Mouse (Mus musculus) ES-E14 (cell line): ENCODE measurements around the gene Nek2. TPM values are rescaled to one million over a fixed set of nuclear protein-coding genes. Genes with fewer than 3 reads are reported as not detected.

ENCODE experiments used
- DNase-seq: peaks from one replicate; pipeline ENCODE4 v3.0.0-alpha.2; 2013; ENCODE audit warnings: low read depth, low spot score
- H3K27ac ChIP-seq: 2 replicates; pipeline ENCODE4 v1.5.1; 2012; ENCODE audit warnings: low read depth, mild to moderate bottlenecking, low read length, moderate library complexity, mixed read lengths; ENCODE audit not compliant: poor library complexity, insufficient read depth, severe bottlenecking
- H3K36me3 ChIP-seq: 2 replicates; pipeline ENCODE4 v1.6.1; 2012; ENCODE audit warnings: mild to moderate bottlenecking, low read length, moderate library complexity, mixed read lengths; ENCODE audit not compliant: control insufficient read depth, poor library complexity, insufficient read depth, severe bottlenecking
- H3K4me1 ChIP-seq, 2 experiments: fragments of 150-350 bp in 1 of 2; sonication (generic) in 1 of 2; 2 replicates each; pipeline ENCODE4 v1.6.1; 2012; ENCODE audit warnings: low read length in 2 of 2, mild to moderate bottlenecking in 1 of 2, mixed read lengths in 1 of 2; ENCODE audit not compliant: control insufficient read depth in 2 of 2, insufficient read depth in 2 of 2, poor library complexity in 1 of 2
- H3K4me3 ChIP-seq, 2 experiments: fragments of 150-350 bp in 1 of 2; sonication (generic) in 1 of 2; 2 replicates each; pipeline ENCODE4 v1.5.1; 2012; ENCODE audit warnings: low read length in 2 of 2, low read depth in 1 of 2, mild to moderate bottlenecking in 1 of 2, mixed read lengths in 1 of 2; ENCODE audit not compliant: insufficient read depth in 1 of 2, poor library complexity in 1 of 2, severe bottlenecking in 1 of 2
- H3K9ac ChIP-seq: 2 replicates; pipeline ENCODE4 v1.6.1; 2012; ENCODE audit warnings: low read depth, mild to moderate bottlenecking, low read length, mixed read lengths; ENCODE audit not compliant: poor library complexity, insufficient read depth, severe bottlenecking
- H3K9me3 ChIP-seq: fragments of 150-350 bp; sonication (generic); 2 replicates; pipeline ENCODE4 v1.6.1; 2012; ENCODE audit warnings: low read depth, mild to moderate bottlenecking, low read length; ENCODE audit not compliant: control insufficient read depth, insufficient read depth
- CHD2 ChIP-seq: IDR thresholded peaks from 2 replicates; pipeline ENCODE4 v1.6.1; 2014; ENCODE audit warnings: mild to moderate bottlenecking, low read depth, low read length, inconsistent platforms
- HCFC1 ChIP-seq: IDR thresholded peaks from 2 replicates; pipeline ENCODE4 v1.6.1; 2012; ENCODE audit warnings: low read length, inconsistent platforms, borderline replicate concordance; ENCODE audit not compliant: insufficient read depth
- MAFK ChIP-seq: IDR thresholded peaks from 2 replicates; pipeline ENCODE4 v1.6.1; 2014; ENCODE audit warnings: mild to moderate bottlenecking, low read depth, low read length, inconsistent platforms; ENCODE audit not compliant: insufficient read depth
- ZC3H11A ChIP-seq: IDR thresholded peaks from 2 replicates; pipeline ENCODE4 v1.6.1; 2012; ENCODE audit warnings: low read depth, mild to moderate bottlenecking, inconsistent platforms, low read length, borderline replicate concordance
- ZNF384 ChIP-seq: IDR thresholded peaks from 2 replicates; pipeline ENCODE4 v1.6.1; 2012; ENCODE audit warnings: low read depth, low read length, inconsistent platforms
- in situ Hi-C, 2 experiments: fragments of 600-800 bp; cut with MboI; formaldehyde crosslinking; loops; one replicate each; pipeline ENCODE4 v1.15.1; 2025; ENCODE audit warnings: low sequenced_read_pairs in 2 of 2, inconsistent platforms in 1 of 2; ENCODE audit not compliant: unreplicated experiment in 2 of 2
- total RNA-seq: library from RNA; depleted of rRNA; stranded (reverse); fragments of 300-350 nt; gene quantifications from 2 replicates; pipeline ENCODE4 v1.2.3, GENCODE M21; 2012

Nek2 gene
- total RNA-seq, 1 experiment, result 50.5 TPM

- in situ Hi-C loops, result loop anchor here (25.0 kb wide), 3 partner anchors 221 to 471 kb away; partner anchors contain the start of genes Dtl (in 1 of the 2), Ints7 (in 1 of the 2) and Tmem206 (in 1 of the 2)
- no peak for DNase-seq
- H3K9me3 ChIP-seq, result no peaks in the 10 kb centered on the region
- no peak overlapping the region for H3K9ac ChIP-seq
- H3K36me3 ChIP-seq, result no peaks in the 10 kb centered on the region
- H3K4me1 ChIP-seq, result no peaks in the 10 kb centered on the region
- no peak overlapping the region for H3K27ac ChIP-seq
- H3K4me3 ChIP-seq, result no peak overlapping the region
- TF ChIP-seq ZC3H11A (no peak), CHD2 (no peak), MAFK (no peak), ZNF384 (no peak), HCFC1 (no peak)
These were observed 12.5 kb upstream of the Nek2 start for GRCm38 (mm10) chr1:191808688-191809223.

- Histone ChIP-seq H3K36me3 (no peaks in the 10 kb centered on the region), H3K4me1 (peaks cover 3 to 6% of the 10 kb centered on the region in 2 experiments; a peak in 1 of 4 replicates), H3K27ac (no peak overlapping the region), H3K9me3 (no peaks in the 10 kb centered on the region), H3K4me3 (no peak overlapping the region), H3K9ac (no peak overlapping the region)
- TF ChIP-seq HCFC1, result no peak
- no peak for TF ChIP-seq ZNF384
- no peak for TF ChIP-seq CHD2
- no peak for TF ChIP-seq ZC3H11A
- TF ChIP-seq MAFK, result no peak
- DNase-seq, result no peak
- in situ Hi-C loops, result loop anchor here (10.0 to 25.0 kb wide), 4 partner anchors 224 to 474 kb away; partner anchors contain the start of genes Dtl (in 1 of the 2), Ints7 (in 1 of the 2) and Tmem206 (in 1 of the 2)
These were observed 9.5 kb upstream of the Nek2 start for GRCm38 (mm10) chr1:191811774-191812173.

GRCm38 (mm10) chr1:191812949-191813691 is 8.1 kb upstream of the Nek2 start:
- TF ChIP-seq HCFC1, result no peak
- TF ChIP-seq CHD2, result no peak
- no peak for TF ChIP-seq ZNF384
- TF ChIP-seq MAFK, result no peak
- no peak for TF ChIP-seq ZC3H11A
- Histone ChIP-seq H3K4me1 (peaks cover 5 to 8% of the 10 kb centered on the region in 2 experiments; a peak in 1 of 4 replicates), H3K36me3 (no peaks in the 10 kb centered on the region), H3K9me3 (no peaks in the 10 kb centered on the region), H3K27ac (no peak overlapping the region), H3K4me3 (no peak overlapping the region), H3K9ac (no peak overlapping the region)
- in situ Hi-C loops, result loop anchor here (10.0 to 25.0 kb wide), 4 partner anchors 226 to 476 kb away; partner anchors contain the start of genes Dtl (in 1 of the 2), Ints7 (in 1 of the 2) and Tmem206 (in 1 of the 2)
- DNase-seq, result no peak

- Histone ChIP-seq H3K27ac (no peak overlapping the region; the same call in 1 of the 2 replicates), H3K9ac (no peak overlapping the region), H3K9me3 (no peaks in the 10 kb centered on the region), H3K4me3 (no peak overlapping the region), H3K4me1 (peaks cover 5 to 11% of the 10 kb centered on the region in 2 experiments; a peak in 1 of 4 replicates), H3K36me3 (no peaks in the 10 kb centered on the region)
- TF ChIP-seq MAFK, result no peak
- TF ChIP-seq ZC3H11A, result no peak
- no peak for TF ChIP-seq CHD2
- TF ChIP-seq HCFC1, result no peak
- TF ChIP-seq ZNF384, result no peak
- DNase-seq, result no peak
- in situ Hi-C loops, result loop anchor here (10.0 to 25.0 kb wide), 4 partner anchors 227 to 477 kb away; partner anchors contain the start of genes Dtl (in 1 of the 2), Ints7 (in 1 of the 2) and Tmem206 (in 1 of the 2)
These were observed 7.0 kb upstream of the Nek2 start for GRCm38 (mm10) chr1:191814240-191814639.
